Mouse (Mus musculus) gastrocnemius, adult 2 months (tissue): ENCODE results near the gene Cpeb2. TPM values are rescaled to one million over a fixed set of nuclear protein-coding genes. Genes with fewer than 3 reads are reported as not detected.
A peak's percentile ranks its signal among the peaks of the same experiment; 100 is the strongest.

ENCODE experiments used
- DNase-seq: peaks from one replicate; pipeline ENCODE4 v3.0.0; 2022
- H3K27ac ChIP-seq: fragments of 200-600 bp; 2 replicates; pipeline ENCODE4 v1.8.1; 2022; ENCODE audit warnings: mild to moderate bottlenecking
- H3K4me3 ChIP-seq: fragments of 200-600 bp; 2 replicates; pipeline ENCODE4 v1.8.1; 2022; ENCODE audit warnings: mild to moderate bottlenecking, moderate library complexity
- CTCF ChIP-seq: fragments of 200-600 bp; IDR thresholded peaks from 2 replicates; pipeline ENCODE4 v1.8.1; 2022; ENCODE audit warnings: antibody characterized with exemption, mild to moderate bottlenecking, moderate library complexity
- intact Hi-C: fragments of 180-260 bp; cut with DNase I; formaldehyde crosslinking; loops from one replicate; pipeline ENCODE4 v1.15.1; 2025
- total RNA-seq, 2 experiments: library from RNA; stranded (reverse); gene quantifications; 2 replicates each; pipeline ENCODE4 v1.2.3; 2021

The Cpeb2 gene
- total RNA-seq, 2 experiments from 2014 or later, result 16.2 to 21.7 TPM

DNA sequence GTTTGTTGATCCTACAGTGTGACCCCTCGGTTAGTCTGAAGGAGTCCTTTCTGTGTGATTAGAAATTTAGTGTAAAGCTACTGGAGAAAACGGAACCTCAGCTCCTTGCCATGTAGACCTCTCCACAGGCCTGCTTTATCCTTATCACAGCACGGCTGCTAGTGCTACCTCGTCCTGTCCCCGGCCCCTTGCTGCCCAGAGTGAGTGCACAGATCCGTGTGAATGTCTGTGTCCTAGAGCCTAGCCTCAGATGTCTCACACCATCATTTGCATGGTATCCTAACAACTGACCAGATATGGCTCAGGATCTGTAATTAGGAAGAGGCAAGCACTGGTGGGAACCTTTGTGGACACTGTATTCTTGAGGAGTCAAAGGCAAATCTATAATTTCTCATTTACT, 14.0 kb downstream of the Cpeb2 start:
- no peak for TF ChIP-seq CTCF
- Histone ChIP-seq H3K27ac (no peak overlapping the region), H3K4me3 (no peak overlapping the region)
- intact Hi-C loops, result no loop called here
- DNase-seq, result no peak

DNA sequence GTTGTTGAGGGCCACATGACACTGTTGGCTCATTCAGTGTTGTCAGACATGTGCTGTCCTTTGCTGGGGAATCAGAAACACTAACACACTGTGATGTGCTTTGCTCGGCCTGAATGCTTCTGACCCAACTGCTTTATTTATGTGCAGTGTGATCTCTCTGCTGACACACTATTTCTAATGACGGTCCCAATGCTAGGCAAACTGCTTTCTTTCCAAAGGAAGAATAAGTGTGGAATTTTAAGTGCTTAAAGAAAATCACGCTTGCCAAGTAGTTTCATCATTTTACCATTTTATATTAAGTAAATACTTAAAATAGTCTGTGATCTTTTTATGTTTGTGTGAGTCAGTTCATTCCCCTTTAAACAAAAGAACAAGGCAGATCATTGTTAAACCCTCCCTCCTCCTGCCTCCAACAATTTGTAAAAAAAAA, 15.0 kb downstream of the Cpeb2 start:
- peak overlapping the region; percentile 49; the same call in 1 of the 2 replicates for H3K27ac ChIP-seq
- TF ChIP-seq CTCF, result no peak
- no peak for DNase-seq
- no peak overlapping the region for H3K4me3 ChIP-seq
- intact Hi-C loops, result no loop called here

DNA sequence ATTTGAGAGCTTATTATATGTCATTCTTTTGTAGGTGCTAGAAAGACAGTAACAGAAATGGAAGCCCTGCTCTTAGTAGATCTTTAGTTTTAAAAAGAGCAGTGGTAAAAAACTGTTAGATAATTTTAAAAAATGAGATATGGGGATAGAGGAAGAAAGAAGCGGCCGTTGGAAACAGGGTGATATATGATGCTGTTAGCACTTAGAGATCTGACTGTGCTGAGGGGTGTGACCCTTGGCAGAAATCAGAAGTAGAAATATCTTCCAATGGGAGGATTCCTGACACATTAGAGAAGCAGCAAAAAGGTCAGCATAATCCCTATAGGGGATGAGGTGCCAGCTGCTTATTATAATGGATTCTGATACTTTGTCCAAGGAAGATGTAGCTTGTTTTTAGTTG, 24.5 kb downstream of the Cpeb2 start:
- no peak for TF ChIP-seq CTCF
- DNase-seq, result no peak

DNA sequence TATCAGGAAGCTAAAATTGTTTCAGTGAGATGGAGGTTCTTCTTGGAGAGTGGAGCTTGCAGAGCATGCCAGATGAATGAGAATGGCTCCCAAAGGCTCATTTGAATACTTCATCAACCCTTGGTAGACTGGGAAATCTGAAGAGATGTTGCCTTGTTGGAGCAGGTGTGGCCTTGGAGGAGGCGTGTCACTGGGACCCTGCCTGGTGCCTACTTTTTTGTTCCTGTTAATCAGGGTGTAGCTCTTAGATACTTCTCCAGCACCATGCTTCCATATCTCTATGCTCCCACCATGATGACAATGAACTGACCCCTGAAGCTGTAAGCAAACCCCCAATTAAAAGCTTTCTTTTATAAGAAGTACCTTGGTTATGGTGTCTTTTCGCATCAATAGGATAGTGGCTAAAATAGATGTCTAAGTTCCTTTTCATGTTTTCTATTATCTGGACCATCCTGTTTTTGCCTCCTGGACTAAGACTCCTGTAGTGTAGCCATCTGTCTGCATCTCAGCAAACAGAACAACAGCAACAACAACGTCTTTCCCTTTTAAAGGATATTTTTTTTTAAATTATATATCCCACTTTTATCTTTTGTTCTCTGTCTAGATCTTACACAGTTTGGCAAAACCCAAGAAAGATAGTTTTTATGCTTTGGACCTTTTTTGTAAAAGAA, 25.6 kb downstream of the Cpeb2 start:
- intact Hi-C loops, result no loop called here
- no peak for DNase-seq
- TF ChIP-seq CTCF, result no peak
- no peak overlapping the region for H3K27ac ChIP-seq
- no peak overlapping the region for H3K4me3 ChIP-seq

More for the DNA sequence above, 24.5 kb downstream of the Cpeb2 start:
- intact Hi-C loops, result no loop called here
- Histone ChIP-seq H3K4me3 (no peak overlapping the region), H3K27ac (no peak overlapping the region)

DNA sequence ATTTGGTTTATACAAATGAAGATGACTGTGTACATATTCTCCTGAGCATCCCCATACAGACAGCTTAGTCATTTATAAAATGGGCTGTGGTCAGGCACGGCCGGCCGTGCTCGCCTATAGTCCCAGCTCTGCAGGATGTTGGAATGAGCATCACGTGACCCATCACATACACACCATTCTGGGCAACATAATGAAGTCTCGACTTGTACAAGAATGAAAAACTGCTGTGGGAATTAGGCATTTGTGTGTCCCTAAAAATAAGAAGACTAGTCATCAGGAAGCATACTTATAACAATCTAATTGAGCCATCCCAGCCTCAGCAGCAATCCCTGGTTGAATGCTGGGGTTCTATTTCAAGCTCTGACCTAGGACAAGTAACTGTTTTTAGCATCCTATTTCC, 28.8 kb downstream of the Cpeb2 start:
- no peak for TF ChIP-seq CTCF
- Histone ChIP-seq H3K27ac (peak overlapping the region; percentile 66; the same call in 1 of the 2 replicates), H3K4me3 (no peak overlapping the region)
- no peak for DNase-seq
- intact Hi-C loops, result no loop called here

DNA sequence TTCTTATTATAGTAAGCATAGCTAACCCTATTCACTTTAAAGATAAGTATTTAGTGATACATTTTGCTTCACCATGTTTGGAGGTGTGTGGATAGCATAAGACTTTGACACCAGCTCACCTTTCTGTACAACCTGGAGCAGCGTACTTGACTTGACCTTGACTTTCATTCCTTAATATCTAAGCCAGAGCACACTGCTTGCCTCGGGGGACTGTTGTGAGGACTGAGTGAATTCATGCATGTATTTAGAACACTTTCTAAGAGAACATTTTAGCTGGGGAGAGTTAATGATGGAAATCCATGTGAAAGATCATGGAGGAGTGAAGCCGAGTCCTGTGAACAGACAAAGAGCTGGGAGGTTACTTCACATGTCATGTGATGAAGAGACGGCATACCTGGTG, 31.0 kb downstream of the Cpeb2 start:
- no peak overlapping the region for H3K27ac ChIP-seq
- intact Hi-C loops, result no loop called here

DNA sequence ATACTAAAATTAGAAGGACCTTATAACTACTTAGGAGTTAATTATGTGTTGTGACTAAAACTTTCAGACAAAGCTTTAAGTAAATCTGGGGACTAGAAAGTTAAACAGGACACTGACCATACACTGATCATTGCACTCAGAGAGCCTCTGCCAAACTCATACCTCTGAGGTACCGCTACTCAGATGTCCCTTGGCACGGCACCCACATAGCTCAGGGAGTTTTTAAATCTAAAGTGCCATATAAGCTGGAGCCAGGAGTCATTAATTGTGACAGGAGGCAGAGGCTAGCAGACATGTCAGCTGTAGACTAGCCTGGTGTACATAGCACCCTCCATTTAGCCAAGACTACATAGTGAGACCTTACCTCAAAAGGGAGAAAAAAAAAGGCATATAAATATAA, 31.7 kb downstream of the Cpeb2 start:
- intact Hi-C loops, result no loop called here
- H3K27ac ChIP-seq, result no peak overlapping the region; the same call in 1 of the 2 replicates
- peak; percentile 32 for DNase-seq
- H3K4me3 ChIP-seq, result no peak overlapping the region
- TF ChIP-seq CTCF, result no peak

More for the DNA sequence above, 31.0 kb downstream of the Cpeb2 start:
- no peak overlapping the region for H3K4me3 ChIP-seq
- no peak for TF ChIP-seq CTCF
- no peak for DNase-seq

DNA sequence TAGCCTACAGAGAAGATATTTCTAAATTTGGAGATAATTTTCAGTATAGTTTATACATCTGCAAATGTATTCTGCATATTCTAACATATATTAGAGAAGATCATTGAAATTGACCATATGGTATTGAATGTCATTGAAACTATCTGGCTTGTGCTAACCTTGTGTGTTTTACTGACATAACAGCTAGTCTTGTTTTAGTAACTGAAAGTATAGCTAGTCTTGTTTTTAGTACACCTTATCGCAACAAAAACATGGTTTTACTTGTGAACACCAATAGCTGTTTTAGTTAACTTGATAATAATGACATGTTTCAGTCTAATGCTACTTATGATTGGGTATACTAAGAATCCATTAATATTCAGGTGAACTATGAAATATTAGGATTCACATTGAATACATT, 45.0 kb downstream of the Cpeb2 start:
- DNase-seq, result no peak
- H3K27ac ChIP-seq, result no peak overlapping the region
- H3K4me3 ChIP-seq, result no peak overlapping the region
- TF ChIP-seq CTCF, result no peak
- intact Hi-C loops, result no loop called here

DNA sequence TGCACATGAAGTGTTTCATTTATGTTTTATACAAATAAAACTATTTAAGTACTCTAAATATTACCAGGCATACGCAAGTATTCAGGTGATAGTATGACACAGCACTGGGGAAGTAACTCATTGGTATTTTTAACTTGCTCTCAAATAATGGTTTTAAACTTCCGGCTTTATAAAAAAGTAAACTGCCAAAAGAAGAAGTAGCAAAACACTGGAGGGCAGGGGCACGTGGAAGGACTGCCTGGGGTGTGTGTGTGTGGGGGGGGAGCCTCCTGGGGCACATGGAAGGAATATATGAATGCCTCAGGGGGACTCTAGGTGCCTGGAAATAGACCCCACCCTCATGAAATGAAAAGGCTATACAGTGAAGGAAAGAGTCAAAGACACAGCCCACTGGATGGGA, 46.8 kb downstream of the Cpeb2 start:
- no peak for TF ChIP-seq CTCF
- no peak overlapping the region for H3K4me3 ChIP-seq
- no peak overlapping the region for H3K27ac ChIP-seq
- intact Hi-C loops, result no loop called here
- DNase-seq, result no peak

DNA sequence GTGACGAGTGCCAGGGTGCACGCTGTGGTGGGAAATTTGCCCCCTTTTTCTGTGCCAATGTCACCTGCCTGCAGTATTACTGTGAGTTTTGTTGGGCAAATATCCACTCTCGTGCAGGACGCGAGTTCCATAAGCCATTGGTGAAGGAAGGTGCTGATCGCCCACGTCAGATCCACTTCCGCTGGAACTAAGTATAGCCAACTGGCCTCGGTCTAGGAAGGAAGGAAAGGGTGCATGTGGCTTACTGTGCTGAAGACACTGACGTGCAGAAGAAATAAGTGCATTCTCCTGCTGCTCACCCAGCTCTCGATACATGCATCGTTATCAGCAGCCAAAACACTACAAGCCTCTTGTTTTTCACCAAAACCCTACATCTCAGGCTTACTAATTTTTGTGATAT, 52.8 kb downstream of the Cpeb2 start:
- DNase-seq, result no peak
- TF ChIP-seq CTCF, result no peak
- intact Hi-C loops, result no loop called here
- H3K27ac ChIP-seq, result no peak overlapping the region
- no peak overlapping the region for H3K4me3 ChIP-seq

DNA sequence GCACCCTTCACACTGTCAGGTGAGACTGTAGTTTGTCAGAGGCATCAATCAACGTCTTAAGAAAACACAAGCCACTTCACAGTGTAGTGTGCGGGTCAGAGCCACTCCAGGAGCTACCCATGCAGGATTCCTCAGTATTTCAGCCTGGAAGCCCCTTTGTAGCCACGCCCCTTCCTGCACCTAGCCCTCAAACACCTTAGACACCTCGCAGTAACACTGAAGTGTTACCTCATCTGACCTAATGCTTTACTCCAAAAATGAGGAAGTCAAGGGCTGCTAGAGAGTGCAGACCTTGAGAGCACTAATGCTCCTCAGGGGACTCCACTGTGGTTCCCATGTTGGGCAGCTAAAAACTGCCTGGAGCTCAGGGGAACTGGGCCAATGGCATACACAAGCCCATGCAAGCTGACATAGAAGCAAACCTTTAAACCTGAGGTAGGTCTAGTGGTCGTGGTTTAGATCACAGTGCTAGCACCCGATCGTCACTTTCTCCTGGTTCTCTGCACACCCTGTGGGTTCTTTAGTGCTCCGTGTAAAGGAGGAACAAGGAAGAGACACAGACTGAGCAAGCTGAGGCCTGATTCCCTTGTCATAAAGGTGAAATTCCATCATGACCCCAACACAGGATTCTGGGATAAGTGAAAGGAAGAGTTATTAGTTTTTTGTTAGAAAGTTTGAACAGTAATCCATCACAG, 56.9 kb downstream of the Cpeb2 start:
- intact Hi-C loops, result no loop called here

DNA sequence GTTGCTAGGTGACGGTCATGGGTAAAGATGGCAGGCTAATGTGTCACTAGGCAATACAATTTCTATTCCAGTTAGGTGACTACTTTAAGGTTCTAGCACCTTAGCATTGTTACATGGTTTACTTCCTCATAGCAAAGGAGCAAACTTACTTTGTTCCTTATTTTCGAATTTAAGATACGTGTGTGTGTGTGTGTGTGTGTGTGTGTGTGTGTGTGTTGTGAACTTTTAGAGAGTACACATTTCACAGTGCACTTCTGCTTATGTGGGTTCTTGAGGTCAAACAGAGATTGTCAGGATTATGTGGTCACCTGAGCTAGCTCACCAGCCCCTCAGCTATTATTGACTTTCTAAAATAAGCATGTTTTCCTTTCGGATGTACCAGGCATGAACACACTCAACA, 60.2 kb downstream of the Cpeb2 start:
- no peak for TF ChIP-seq CTCF
- H3K27ac ChIP-seq, result no peak overlapping the region
- no peak for DNase-seq
- no peak overlapping the region for H3K4me3 ChIP-seq
- intact Hi-C loops, result no loop called here

More for the DNA sequence above, 56.9 kb downstream of the Cpeb2 start:
- Histone ChIP-seq H3K4me3 (no peak overlapping the region), H3K27ac (no peak overlapping the region)
- no peak for TF ChIP-seq CTCF
- DNase-seq, result no peak

DNA sequence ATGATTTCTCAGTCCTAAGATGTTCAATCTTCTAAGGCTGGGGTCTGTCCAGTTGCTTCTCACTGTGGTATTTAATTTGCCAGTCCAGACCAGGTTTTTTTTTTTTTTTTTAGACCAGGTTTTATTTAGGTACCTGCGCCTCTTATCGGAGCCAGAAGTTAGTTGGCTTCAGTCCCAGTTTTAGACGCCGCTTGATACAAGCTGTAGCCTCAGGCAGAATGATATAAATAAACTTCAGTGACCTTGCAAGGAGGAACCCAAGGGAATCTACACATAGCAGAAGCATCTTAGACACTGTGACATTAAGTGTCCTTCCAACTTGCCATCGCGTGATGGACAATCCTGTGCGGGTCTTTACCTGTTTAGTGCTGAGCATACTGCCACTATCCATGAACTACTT, 64.5 kb downstream of the Cpeb2 start:
- intact Hi-C loops, result no loop called here
- no peak for DNase-seq
- no peak overlapping the region for H3K27ac ChIP-seq
- TF ChIP-seq CTCF, result no peak
- no peak overlapping the region for H3K4me3 ChIP-seq

DNA sequence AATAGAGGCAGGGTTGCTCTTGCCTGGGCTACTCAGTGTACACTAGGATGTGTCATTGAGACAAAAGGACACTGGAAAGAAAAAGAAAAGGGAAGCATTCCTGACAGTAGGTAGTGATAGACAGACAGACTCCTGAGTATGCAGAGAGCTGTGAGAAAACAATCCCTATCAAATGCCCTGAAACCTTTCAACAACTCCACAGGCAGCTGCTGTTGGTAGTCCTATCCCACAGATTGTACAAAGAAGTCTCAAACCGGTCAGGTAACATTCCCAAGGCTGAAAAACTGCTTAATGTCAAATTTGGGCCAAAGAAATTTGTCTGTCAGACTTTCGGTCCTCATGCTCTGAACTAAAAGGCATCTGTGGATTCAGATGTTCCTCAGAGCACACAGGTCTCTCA, 66.0 kb downstream of the Cpeb2 start:
- no peak for TF ChIP-seq CTCF
- DNase-seq, result no peak
- Histone ChIP-seq H3K27ac (no peak overlapping the region), H3K4me3 (no peak overlapping the region)
- intact Hi-C loops, result no loop called here
